Mouse (Mus musculus) heart, embryonic 13.5 days (tissue): ENCODE data around the gene Pitx2. TPM values are rescaled to one million over a fixed set of nuclear protein-coding genes. Genes with fewer than 3 reads are reported as not detected.
A peak's percentile ranks its signal among the peaks of the same experiment; 100 is the strongest.

Experiments used
- ATAC-seq: fragments of 200-750 bp; cut with Nextera tagmentation; 2 replicates; pipeline ENCODE4 v1.8.0; 2017; ENCODE audit warnings: moderate TSS enrichment; ENCODE audit not compliant: insufficient number of reproducible peaks, low FRiP score, low TSS enrichment; ENCODE audit errors: extremely low read depth
- H3K27ac ChIP-seq: fragments of 300-500 bp; sonication (generic); replicated peaks from 2 replicates; pipeline ENCODE4 v1.5.1; 2015; ENCODE audit warnings: moderate library complexity, mild to moderate bottlenecking, inconsistent platforms
- H3K27me3 ChIP-seq: fragments of 300-500 bp; sonication (generic); replicated peaks from 2 replicates; pipeline ENCODE4 v1.6.1; 2015; ENCODE audit warnings: mild to moderate bottlenecking, inconsistent platforms
- H3K36me3 ChIP-seq: fragments of 300-500 bp; sonication (generic); 2 replicates; pipeline ENCODE4 v1.6.1; 2015; ENCODE audit warnings: mild to moderate bottlenecking, inconsistent platforms
- H3K4me1 ChIP-seq: fragments of 300-500 bp; sonication (generic); 2 replicates; pipeline ENCODE4 v1.6.1; 2015; ENCODE audit warnings: inconsistent platforms
- H3K4me2 ChIP-seq: fragments of 300-500 bp; sonication (generic); 2 replicates; pipeline ENCODE4 v1.6.1; 2015; ENCODE audit warnings: inconsistent platforms, mild to moderate bottlenecking, moderate library complexity
- H3K4me3 ChIP-seq: fragments of 300-500 bp; sonication (generic); 2 replicates; pipeline ENCODE4 v1.5.1; 2015; ENCODE audit warnings: moderate library complexity, mild to moderate bottlenecking, inconsistent platforms
- H3K9ac ChIP-seq: fragments of 300-500 bp; sonication (generic); 2 replicates; pipeline ENCODE4 v1.6.1; 2015; ENCODE audit warnings: inconsistent platforms, mild to moderate bottlenecking, moderate library complexity
- H3K9me3 ChIP-seq: fragments of 300-500 bp; sonication (generic); 2 replicates; pipeline ENCODE4 v1.6.1; 2016; ENCODE audit warnings: inconsistent platforms
- WGBS: fragments of 180-500 bp; shearing (Covaris S2); methylation state at CpG from one replicate; pipeline ENCODE4 v1.1.7; 2015; ENCODE audit warnings: mixed read lengths; 5-methylcytosine and 5-hydroxymethylcytosine counted together
- polyA plus RNA-seq: library from polyadenylated mRNA; unstranded; fragments of >200 nt; fragmentation: Nextera tagmentation; extraction: Ambion mirVana; gene quantifications from 2 replicates; pipeline ENCODE4 v1.2.1, GENCODE M21; 2015

Pitx2 gene
- polyA plus RNA-seq, 1 experiment from 2014 or later = 29.2 TPM

DNA sequence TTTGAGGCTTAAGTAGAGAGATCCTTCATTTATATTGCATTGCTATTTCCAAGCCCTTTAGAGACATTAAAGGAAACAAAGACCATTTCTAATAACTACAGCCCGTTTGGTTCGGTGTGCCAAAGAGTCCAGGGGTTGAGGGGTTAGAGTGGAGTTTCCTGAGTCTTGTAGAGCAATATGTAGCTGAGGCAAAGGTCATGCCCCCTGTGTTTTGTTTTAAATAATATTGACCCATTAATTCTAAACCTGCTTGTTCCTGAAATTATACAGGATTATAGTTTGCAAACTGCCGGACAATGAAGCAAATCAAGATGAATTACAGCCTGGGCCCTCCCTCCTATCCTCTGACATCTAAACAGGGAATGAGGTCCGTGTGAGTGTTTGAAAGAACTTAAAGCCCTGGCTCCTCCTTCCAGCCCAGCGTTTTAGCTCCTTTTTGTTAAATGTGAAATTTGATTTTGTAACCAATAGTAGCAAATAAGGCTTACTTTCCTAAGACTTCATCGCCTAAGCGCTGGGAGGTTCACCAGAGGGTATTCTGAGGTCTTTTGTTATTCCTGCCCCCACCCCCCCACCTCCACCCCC lies 20.5 kb downstream of the Pitx2 start:
- no peak for ATAC-seq
- H3K4me3 ChIP-seq = no peak overlapping the region
- 10% methylated on average over 7 of the region's 7 CpGs for WGBS
- no peaks in the 10 kb centered on the region for H3K9me3 ChIP-seq
- H3K27ac ChIP-seq = 0 out of 2 replicates have a peak overlapping the region, but pooled peaks have one; percentile 12
- H3K4me2 ChIP-seq = peak overlapping the region; percentile 67
- no peaks in the 10 kb centered on the region for H3K36me3 ChIP-seq
- peak overlapping the region; percentile 67; the same call in 1 of the 2 replicates for H3K9ac ChIP-seq
- H3K27me3 ChIP-seq = peaks cover 92% of the 10 kb centered on the region
- peaks cover 23% of the 10 kb centered on the region for H3K4me1 ChIP-seq

DNA sequence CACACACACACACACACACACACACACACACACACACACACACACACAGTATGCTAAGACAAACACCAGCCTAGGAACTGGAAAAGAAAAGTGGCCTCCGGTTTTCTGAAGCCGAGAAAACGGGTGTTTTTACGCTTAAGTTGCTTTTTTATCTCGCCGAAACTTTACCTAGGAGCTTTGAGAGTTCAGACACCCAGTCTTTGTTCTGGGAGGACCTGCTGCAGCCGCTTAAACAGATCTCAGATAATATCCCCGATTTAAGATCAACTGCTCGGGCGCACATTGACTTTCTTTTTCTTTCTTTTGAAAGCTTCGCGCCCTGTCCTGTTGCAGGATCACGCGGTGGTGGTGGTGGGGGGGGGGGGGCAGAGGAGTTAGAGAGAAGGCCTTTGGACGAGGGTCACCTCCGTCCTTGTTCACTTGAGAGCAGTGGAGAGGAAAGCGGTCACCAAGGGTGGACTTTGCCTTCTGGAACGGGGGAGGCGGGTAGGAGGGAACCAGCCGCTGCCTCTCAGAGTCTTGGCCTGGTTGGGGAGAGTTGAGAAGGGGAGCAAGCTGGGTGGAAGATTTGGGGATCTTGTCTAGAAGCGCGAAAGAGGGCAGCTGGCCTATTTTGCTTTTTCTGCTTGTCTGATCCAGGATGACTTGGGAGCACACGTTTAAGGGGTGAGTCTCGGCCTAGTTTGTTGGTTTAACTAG lies 21.2 kb downstream of the Pitx2 start:
- H3K4me3 ChIP-seq = peak overlapping the region; percentile 50
- H3K4me1 ChIP-seq = peaks cover 20% of the 10 kb centered on the region
- peak overlapping the region; percentile 67 for H3K9ac ChIP-seq
- H3K9me3 ChIP-seq = no peaks in the 10 kb centered on the region
- 4% methylated on average over 24 of the region's 24 CpGs for WGBS
- no peak for ATAC-seq
- H3K27me3 ChIP-seq = peaks cover 92% of the 10 kb centered on the region
- no peaks in the 10 kb centered on the region for H3K36me3 ChIP-seq
- H3K27ac ChIP-seq = peak overlapping the region; percentile 33
- peak overlapping the region; percentile 67 for H3K4me2 ChIP-seq

DNA sequence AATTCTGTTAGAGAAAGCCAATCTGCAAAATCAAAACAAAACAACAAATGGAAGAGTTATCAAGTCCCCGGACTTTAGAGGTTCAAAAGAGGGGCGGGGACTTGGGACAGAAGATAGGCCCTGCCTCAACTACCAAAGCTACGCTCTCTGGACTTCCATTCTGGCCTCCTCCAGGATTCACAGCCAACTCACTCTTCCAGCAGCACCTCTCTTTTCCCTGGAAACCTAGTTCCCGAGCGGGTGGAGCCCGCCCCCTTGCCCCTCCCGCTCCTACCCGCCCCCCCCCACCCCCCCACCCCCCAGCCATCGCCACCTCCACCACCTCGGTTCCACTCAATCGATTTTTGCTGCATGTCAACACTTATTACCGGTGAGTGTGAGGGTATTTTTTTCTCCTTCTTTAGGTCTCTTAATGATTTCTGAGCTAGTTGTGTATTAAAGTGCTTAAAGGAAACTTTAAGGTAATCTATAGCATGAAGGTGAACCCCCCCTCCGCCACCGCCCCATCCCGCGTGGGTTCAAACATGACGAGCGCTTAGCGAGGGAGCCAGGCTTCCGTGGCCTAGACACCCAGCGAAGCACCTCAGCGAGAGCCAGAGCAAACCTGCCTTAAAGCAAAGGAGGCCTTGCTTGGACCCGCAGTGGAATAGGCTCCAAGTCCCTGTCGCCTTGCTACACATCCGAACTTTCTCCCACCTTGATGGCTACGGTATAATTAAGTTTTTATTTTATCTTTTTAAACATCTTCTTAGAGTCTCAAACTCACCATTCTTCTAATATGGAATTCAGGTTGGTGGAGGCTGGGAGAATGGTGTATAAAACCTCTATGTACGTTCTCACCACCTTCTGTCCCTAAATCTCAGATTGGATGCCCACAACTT lies 21.9 kb downstream of the Pitx2 start:
- H3K27me3 ChIP-seq = peaks cover 93% of the 10 kb centered on the region
- H3K9ac ChIP-seq = peak overlapping the region; percentile 67
- 10% methylated on average over 24 of the region's 27 CpGs for WGBS
- no peaks in the 10 kb centered on the region for H3K36me3 ChIP-seq
- peaks cover 24% of the 10 kb centered on the region for H3K4me1 ChIP-seq
- H3K4me2 ChIP-seq = peak overlapping the region; percentile 67
- H3K27ac ChIP-seq = peak overlapping the region; percentile 33
- H3K9me3 ChIP-seq = no peaks in the 10 kb centered on the region
- H3K4me3 ChIP-seq = peak overlapping the region; percentile 50
- no peak for ATAC-seq

DNA sequence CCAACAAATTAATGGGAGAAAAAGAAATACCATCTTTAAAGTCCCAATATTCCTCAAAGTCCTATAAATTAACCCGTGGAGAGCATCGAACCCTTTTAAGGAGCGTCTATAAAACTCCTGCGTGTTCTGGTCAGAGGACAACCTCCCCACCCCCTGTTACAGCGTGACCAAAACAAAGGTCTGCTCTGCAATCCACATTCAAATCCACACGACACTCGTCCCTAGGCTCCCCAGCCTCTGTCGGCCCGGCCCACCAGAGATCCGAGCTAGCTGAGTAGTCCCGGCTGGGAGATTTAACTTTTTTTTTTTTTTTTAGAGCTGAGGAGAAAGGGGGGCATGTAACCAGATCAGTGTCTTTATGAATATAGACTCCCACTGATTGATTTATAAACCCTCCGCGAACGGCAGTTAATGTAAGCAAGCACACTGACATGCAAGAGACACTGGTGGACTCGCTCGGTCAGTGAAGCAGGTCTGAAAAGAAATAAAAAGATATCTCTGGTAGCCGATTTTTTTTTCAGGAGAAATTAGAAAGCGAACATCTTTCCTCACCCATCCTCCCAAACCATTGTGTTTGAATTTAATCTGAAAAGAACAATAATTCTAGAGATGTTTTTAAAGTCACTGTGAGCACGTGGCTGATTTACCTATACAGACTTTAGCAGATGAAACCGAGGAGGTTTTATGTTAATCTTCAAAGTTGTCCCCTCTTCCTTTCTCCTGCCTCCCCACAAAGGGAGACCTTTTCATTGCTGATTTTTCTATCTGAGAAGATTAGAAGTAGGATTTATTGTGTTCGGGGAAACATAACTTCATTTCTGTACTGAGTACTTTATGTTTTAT lies 23.0 kb downstream of the Pitx2 start:
- Histone ChIP-seq H3K9ac (peak overlapping the region; percentile 38), H3K9me3 (no peaks in the 10 kb centered on the region), H3K4me2 (peak overlapping the region; percentile 67), H3K27ac (no peak overlapping the region), H3K36me3 (no peaks in the 10 kb centered on the region), H3K4me1 (peaks cover 33% of the 10 kb centered on the region), H3K27me3 (peaks cover 94% of the 10 kb centered on the region), H3K4me3 (peak overlapping the region; percentile 50; the same call in 1 of the 2 replicates)
- WGBS = 4% methylated on average over 21 of the region's 21 CpGs
- ATAC-seq = no peak

DNA sequence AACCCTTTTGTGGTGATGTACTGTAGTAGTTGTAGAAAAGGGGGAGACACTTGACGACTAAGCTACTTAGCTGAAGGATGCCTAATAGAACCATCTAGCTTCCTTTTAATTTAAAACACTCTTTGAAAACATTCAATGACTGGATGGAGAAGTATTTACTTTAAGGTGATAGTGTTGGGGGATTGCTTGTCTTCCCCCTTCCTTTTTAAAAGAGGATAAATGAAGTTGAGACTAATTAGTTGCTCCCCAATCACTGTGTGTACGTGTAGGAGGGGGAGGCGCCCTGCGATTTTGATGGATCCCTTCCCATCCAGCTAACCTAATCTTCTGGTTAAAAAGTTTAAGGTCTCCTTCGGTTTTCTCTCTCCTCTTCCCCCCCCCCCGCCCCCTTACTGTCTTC lies 23.7 kb downstream of the Pitx2 start:
- Histone ChIP-seq H3K4me1 (peaks cover 33% of the 10 kb centered on the region), H3K27me3 (peaks cover 94% of the 10 kb centered on the region), H3K36me3 (no peaks in the 10 kb centered on the region), H3K4me2 (peak overlapping the region; percentile 67), H3K9me3 (no peaks in the 10 kb centered on the region), H3K4me3 (peak overlapping the region; percentile 50), H3K9ac (peak overlapping the region; percentile 75; the same call in 1 of the 2 replicates), H3K27ac (no peak overlapping the region)
- no peak for ATAC-seq
- 4% methylated on average over 6 of the region's 6 CpGs for WGBS

DNA sequence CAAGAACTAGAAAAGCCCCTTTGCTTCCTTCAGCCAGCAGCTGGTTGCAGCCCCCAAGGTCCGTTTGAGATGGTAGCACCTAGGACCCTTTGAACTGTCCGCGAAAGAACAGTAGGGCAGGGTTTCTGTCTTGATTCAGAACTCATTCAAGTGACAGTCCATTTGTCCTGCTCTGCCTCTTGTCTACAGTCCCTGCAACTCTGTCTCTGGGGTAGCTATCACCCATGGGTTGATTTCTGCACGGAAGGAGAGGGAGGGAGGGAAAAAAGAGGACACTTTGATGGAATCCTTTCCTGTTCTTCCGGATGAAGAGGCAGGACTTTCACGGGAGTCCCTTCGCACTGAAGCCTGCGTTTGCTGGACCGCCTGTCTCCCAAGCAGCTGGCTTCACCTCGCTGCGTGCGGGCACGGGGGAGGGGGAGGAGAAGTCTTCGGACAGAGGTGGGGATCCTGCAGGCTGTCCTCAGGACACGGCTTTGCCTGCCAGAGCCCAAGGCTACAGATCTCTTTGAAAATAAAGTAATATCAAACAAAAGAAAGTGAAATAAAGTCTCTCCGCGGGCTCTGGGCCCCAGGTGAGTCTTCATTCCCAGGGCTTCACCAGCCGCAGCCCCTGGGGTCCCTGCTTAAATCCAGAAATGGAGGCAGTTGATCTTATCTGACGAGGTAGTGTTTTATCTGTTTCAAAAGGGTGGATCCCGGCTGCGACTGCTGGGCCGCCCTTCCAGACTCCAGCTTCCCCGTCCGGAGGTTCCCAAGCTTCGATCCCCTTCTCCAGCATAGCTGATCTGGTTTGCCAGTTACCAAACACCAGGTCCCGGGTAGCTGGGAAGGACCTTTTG lies 24.5 kb downstream of the Pitx2 start:
- no peak for ATAC-seq
- Histone ChIP-seq H3K27ac (0 out of 2 replicates have a peak overlapping the region, but pooled peaks have one; percentile 15), H3K27me3 (peaks cover 94% of the 10 kb centered on the region), H3K9ac (peak overlapping the region; percentile 75), H3K4me1 (peaks cover 33% of the 10 kb centered on the region), H3K36me3 (no peaks in the 10 kb centered on the region), H3K4me3 (peak overlapping the region; percentile 50), H3K4me2 (peak overlapping the region; percentile 67), H3K9me3 (no peaks in the 10 kb centered on the region)
- WGBS = under 1% methylated on average over 26 of the region's 26 CpGs

DNA sequence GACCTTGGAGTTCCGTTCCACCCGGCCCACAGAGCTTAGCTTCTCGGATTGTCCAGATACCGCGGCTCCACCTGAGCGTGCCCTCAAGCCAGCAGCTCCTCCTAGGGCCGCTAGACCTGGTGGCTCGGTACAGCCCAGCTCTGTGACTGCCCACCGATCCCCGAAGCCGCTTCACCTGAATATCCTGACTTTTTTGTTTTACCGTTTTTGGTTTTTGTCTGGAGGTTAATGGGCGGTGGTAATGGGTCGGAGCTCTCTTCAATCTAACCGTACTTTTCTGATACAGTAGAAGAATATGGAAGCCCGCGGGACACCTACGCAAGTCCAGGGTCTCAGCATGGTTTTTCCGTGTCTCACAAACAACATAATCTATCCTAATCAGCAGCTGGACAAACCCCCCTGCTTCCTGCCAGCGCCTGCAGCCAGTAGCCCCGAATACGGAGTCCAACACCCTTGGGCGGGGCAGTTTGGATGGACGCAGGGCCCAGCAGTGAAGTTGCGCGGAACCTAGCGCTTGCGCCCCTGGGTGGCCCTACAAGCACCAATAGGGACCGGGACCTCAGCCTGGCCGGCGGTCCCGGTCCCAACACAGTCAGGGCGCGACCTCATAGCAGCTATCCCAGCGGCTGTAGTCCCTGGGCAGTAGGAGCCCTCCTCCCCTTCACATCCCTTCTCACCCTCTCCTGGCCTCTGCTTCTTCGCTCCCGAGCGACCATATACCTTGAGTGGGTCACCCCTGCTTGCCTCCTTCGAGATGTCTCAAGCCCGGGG lies 25.3 kb downstream of the Pitx2 start:
- under 1% methylated on average over 40 of the region's 40 CpGs for WGBS
- no peak for ATAC-seq
- Histone ChIP-seq H3K27ac (0 out of 2 replicates have a peak overlapping the region, but pooled peaks have one; percentile 15), H3K4me3 (peak overlapping the region; percentile 50), H3K9me3 (no peaks in the 10 kb centered on the region), H3K4me2 (peak overlapping the region; percentile 67), H3K9ac (peak overlapping the region; percentile 75), H3K27me3 (peaks cover 89% of the 10 kb centered on the region), H3K4me1 (peaks cover 33% of the 10 kb centered on the region), H3K36me3 (no peaks in the 10 kb centered on the region)

DNA sequence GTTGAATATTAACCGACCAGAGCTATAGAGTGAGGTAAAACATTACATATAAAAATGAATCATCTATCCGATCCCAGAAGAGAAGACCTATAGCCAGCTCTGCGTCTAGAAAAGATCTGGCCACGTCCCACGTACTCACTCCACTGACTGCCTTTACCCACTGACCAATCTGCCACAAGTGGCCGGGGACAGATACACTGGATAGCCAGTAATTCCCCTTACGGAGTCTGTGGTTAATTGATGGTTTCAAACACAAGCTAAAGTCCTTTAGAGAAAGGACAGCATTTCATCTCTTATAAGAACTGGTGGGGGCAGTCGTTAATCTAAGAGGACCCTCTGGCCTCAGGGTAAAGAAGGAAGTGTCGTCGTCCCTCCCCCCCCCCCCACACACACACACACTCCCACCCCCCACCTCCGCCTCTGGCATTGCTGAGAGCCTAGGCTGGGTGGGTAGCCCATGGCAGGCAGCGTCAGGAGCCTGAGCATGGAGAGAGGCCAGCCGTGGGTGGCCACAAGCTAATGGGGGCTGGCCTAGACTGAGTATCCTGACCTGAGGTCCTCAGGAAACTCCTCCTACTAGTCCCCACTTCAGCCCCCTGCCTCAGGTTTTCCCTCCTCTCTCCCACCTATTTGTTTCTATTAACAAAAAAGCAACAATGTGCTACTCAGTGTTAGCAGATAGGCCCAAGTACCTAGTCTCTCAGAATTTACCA lies 26.1 kb downstream of the Pitx2 start:
- no peaks in the 10 kb centered on the region for H3K36me3 ChIP-seq
- peaks cover 33% of the 10 kb centered on the region for H3K4me1 ChIP-seq
- no peaks in the 10 kb centered on the region for H3K9me3 ChIP-seq
- peak overlapping the region; percentile 75; the same call in 1 of the 2 replicates for H3K9ac ChIP-seq
- peak overlapping the region; percentile 67 for H3K4me2 ChIP-seq
- WGBS = 4% methylated on average over 13 of the region's 13 CpGs
- H3K4me3 ChIP-seq = peak overlapping the region; percentile 50
- H3K27ac ChIP-seq = no peak overlapping the region
- H3K27me3 ChIP-seq = peaks cover 85% of the 10 kb centered on the region
- no peak for ATAC-seq

DNA sequence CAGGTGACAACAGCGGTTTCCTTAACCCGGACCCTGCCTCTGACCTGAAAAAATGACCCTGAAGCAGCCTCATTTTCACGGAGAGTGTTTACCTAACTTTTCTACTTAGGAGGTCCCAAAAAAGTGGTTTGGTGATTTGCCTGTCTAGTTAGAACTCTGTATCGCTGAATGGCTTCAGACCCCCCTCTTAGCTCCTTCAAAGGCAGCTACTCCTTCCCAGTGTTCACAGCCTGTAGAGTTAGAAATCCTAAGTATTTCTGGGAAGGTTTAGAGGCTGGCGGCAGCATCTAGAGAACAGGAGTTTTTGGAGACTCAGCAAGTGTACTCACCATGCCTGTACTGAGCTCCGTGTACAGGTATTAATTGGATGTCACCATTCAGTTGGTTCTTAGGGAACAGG lies 27.0 kb downstream of the Pitx2 start:
- H3K4me1 ChIP-seq = peaks cover 33% of the 10 kb centered on the region
- peak overlapping the region; percentile 15; the same call in 1 of the 2 replicates for H3K9ac ChIP-seq
- ATAC-seq = no peak
- H3K36me3 ChIP-seq = no peaks in the 10 kb centered on the region
- peak overlapping the region; percentile 27 for H3K4me3 ChIP-seq
- no peaks in the 10 kb centered on the region for H3K9me3 ChIP-seq
- peak overlapping the region; percentile 56 for H3K4me2 ChIP-seq
- no peak overlapping the region for H3K27ac ChIP-seq
- H3K27me3 ChIP-seq = peaks cover 75% of the 10 kb centered on the region
- WGBS = 3% methylated on average over 6 of the region's 6 CpGs
